ENCODE assay signal across 9 mouse cellular contexts in genomic region chr15:82856652-82857378, GRCm38 (mm10).
A peak's percentile ranks its signal among the peaks of the same experiment; 100 is the strongest.
DNase-seq lines count a peak whose midpoint lies in the region; ATAC-seq lines count a peak whose summit lies in the region.
"Had no signal": no experiment of that assay in that cellular context is flagged by ENCODE, and none has a peak within 500 bp of the region (broad histone marks: within the 10 kb centered on the region; RNA-seq: fewer than 3 reads in every experiment).

No protein-coding gene starts in this region.

- H3K4me3 ChIP-seq in forebrain, embryonic 13.5 days = no peak overlapping the region
- H3K4me3 ChIP-seq in hindbrain, embryonic 15.5 days = no peak overlapping the region
- H3K4me3 ChIP-seq: megakaryocyte, embryonic 14.5 days had no signal

- no peaks in the 10 kb centered on the region for H3K27me3 ChIP-seq in forebrain, embryonic 13.5 days
- H3K27me3 ChIP-seq in hindbrain, embryonic 15.5 days = no peaks in the 10 kb centered on the region
- H3K27me3 ChIP-seq: megakaryocyte, embryonic 14.5 days had no signal

- no peak overlapping the region for H3K4me2 ChIP-seq in forebrain, embryonic 13.5 days
- no peak overlapping the region for H3K4me2 ChIP-seq in hindbrain, embryonic 15.5 days

- ATAC-seq in forebrain, embryonic 13.5 days = peak; percentile 48; the same call in 1 of the 2 replicates
- ATAC-seq in hindbrain, embryonic 15.5 days (ENCODE audit: low FRiP score, low read depth) = peak; percentile 71; the same call in 1 of the 2 replicates
- no peak for ATAC-seq in activated CD4-positive, CD25-positive, alpha-beta regulatory T cell, adult 4 months

- 0 out of 2 replicates have a peak, but pooled peaks cover 4% of the 10 kb centered on the region for H3K9me3 ChIP-seq in forebrain, embryonic 13.5 days (replicated peaks)
- H3K9me3 ChIP-seq in hindbrain, embryonic 15.5 days = no peaks in the 10 kb centered on the region
- H3K9me3 ChIP-seq: megakaryocyte, embryonic 14.5 days had no signal

- DNase-seq in right cerebral cortex, adult 2 months (ENCODE audit: low spot score in 2 of 2) = peak; percentile 23 to 37
- DNase-seq in right cerebral cortex, postnatal 14 days = no peak
- DNase-seq in right cerebral cortex, postnatal 10 days (ENCODE audit: low spot score in 2 of 2) = peak; percentile 46 to 51
- DNase-seq in spleen, postnatal 4 days (ENCODE audit: low spot score in 2 of 2) = no peak
- DNase-seq in cerebellum, adult 11-12 months = no peak

- H3K36me3 ChIP-seq in forebrain, embryonic 13.5 days (ENCODE audit: poor library complexity, severe bottlenecking) = peaks cover 53% of the 10 kb centered on the region
- peaks cover 32% of the 10 kb centered on the region for H3K36me3 ChIP-seq in hindbrain, embryonic 15.5 days

- H3K27ac ChIP-seq in forebrain, embryonic 13.5 days = peak overlapping the region; percentile 85
- peak overlapping the region; percentile 66 for H3K27ac ChIP-seq in hindbrain, embryonic 15.5 days (replicated peaks)

- peaks cover 19% of the 10 kb centered on the region for H3K4me1 ChIP-seq in forebrain, embryonic 13.5 days
- peaks cover 17% of the 10 kb centered on the region for H3K4me1 ChIP-seq in hindbrain, embryonic 15.5 days (replicated peaks)

- whole genome bisulfite sequencing in forebrain, embryonic 13.5 days = 34% methylated on average over 11 of the region's 11 CpGs
- WGBS in hindbrain, embryonic 15.5 days = 15% methylated on average over 11 of the region's 11 CpGs

- H3K9ac ChIP-seq in forebrain, embryonic 13.5 days = peak overlapping the region; percentile 37
- H3K9ac ChIP-seq in hindbrain, embryonic 15.5 days = no peak overlapping the region

Comparison
In these comparisons a context has a peak if more than half of its experiments do, and no peak if none do; other contexts are left out.
1. DNase-seq: peak in right cerebral cortex, adult 2 months (2 of 2) and right cerebral cortex, postnatal 10 days (2 of 2); none in right cerebral cortex, postnatal 14 days (single experiment), spleen, postnatal 4 days (0 of 2) and cerebellum, adult 11-12 months (single experiment).